In genomic region chr5:125199086-125199485, GRCm38 (mm10) we compare ENCODE assay signal across 31 mouse cellular contexts.
"Had no signal": no experiment of that assay in that cellular context is flagged by ENCODE, and none has a peak within 500 bp of the region (broad histone marks: within the 10 kb centered on the region; RNA-seq: fewer than 3 reads in every experiment).

No protein-coding gene starts in this region.

- H3K4me2 ChIP-seq: limb, embryonic 12.5 days; limb, embryonic 13.5 days; limb, embryonic 15.5 days; liver, embryonic 11.5 days; liver, embryonic 13.5 days; liver, embryonic 15.5 days; lung, embryonic 14.5 days; lung, embryonic 15.5 days; midbrain, embryonic 11.5 days; midbrain, embryonic 12.5 days; midbrain, embryonic 13.5 days; midbrain, embryonic 15.5 days; neural tube, embryonic 12.5 days had no signal

- H3K27me3 ChIP-seq: limb, embryonic 12.5 days; limb, embryonic 13.5 days; limb, embryonic 15.5 days; liver, embryonic 13.5 days; liver, embryonic 15.5 days; lung, embryonic 15.5 days; midbrain, embryonic 12.5 days; midbrain, embryonic 13.5 days; midbrain, embryonic 15.5 days; neural tube, embryonic 12.5 days had no signal

- H3K36me3 ChIP-seq: limb, embryonic 10.5 days; limb, embryonic 12.5 days; limb, embryonic 13.5 days; limb, embryonic 15.5 days; liver, embryonic 13.5 days; liver, embryonic 15.5 days; lung, embryonic 15.5 days; midbrain, embryonic 10.5 days; midbrain, embryonic 12.5 days; midbrain, embryonic 13.5 days; midbrain, embryonic 15.5 days; neural tube, embryonic 12.5 days had no signal

- DNase-seq: left cerebral cortex, postnatal 4 days; liver; liver, embryonic 13.5 days; liver, postnatal 0 days; lung, adult 18-20 months; lung, adult 2 months; lung, embryonic 14.5 days; lung, postnatal 10 days; lung, postnatal 14 days; lung, postnatal 36 days; lung, postnatal 4 days; midbrain, embryonic 14.5 days had no signal

- H3K4me1 ChIP-seq: liver, embryonic 13.5 days; liver, embryonic 15.5 days had no signal

- H3K4me3 ChIP-seq: limb, embryonic 10.5 days; limb, embryonic 12.5 days; limb, embryonic 13.5 days; limb, embryonic 15.5 days; liver, embryonic 13.5 days; liver, embryonic 15.5 days; lung, embryonic 15.5 days; megakaryocyte, embryonic 14.5 days; midbrain, embryonic 10.5 days; midbrain, embryonic 12.5 days; midbrain, embryonic 13.5 days; midbrain, embryonic 15.5 days; myocyte; neural tube, embryonic 12.5 days had no signal

- H3K9ac ChIP-seq: limb, embryonic 12.5 days; limb, embryonic 13.5 days; limb, embryonic 15.5 days; liver, embryonic 13.5 days; liver, embryonic 14.5 days; liver, embryonic 15.5 days; liver, postnatal 0 days; lung, embryonic 14.5 days; lung, embryonic 15.5 days; midbrain, embryonic 12.5 days; midbrain, embryonic 13.5 days; midbrain, embryonic 15.5 days; neural tube, embryonic 12.5 days had no signal

- H3K27ac ChIP-seq: limb, embryonic 10.5 days; limb, embryonic 12.5 days; limb, embryonic 13.5 days; limb, embryonic 15.5 days; liver, embryonic 13.5 days; liver, embryonic 14.5 days; liver, embryonic 15.5 days; lung, embryonic 15.5 days; macrophage; midbrain, embryonic 12.5 days; midbrain, embryonic 13.5 days; midbrain, embryonic 15.5 days; neural tube, embryonic 12.5 days had no signal

- H3K9me3 ChIP-seq: limb, embryonic 10.5 days; limb, embryonic 12.5 days; limb, embryonic 13.5 days; limb, embryonic 15.5 days; liver, embryonic 13.5 days; liver, embryonic 15.5 days; lung, embryonic 15.5 days; midbrain, embryonic 10.5 days; midbrain, embryonic 12.5 days; midbrain, embryonic 13.5 days; midbrain, embryonic 15.5 days; neural tube, embryonic 12.5 days had no signal

- ATAC-seq: liver, postnatal 0 days; lung, postnatal 0 days; midbrain, embryonic 13.5 days; midbrain, embryonic 15.5 days; midbrain, embryonic 16.5 days had no signal
